Mouse (Mus musculus): ENCODE measurements around the gene Tmprss3. TPM values are rescaled to one million over a fixed set of nuclear protein-coding genes. Genes with fewer than 3 reads are reported as not detected.
A peak's percentile ranks its signal among the peaks of the same experiment; 100 is the strongest.

Gene Tmprss3
- polyA plus RNA-seq, 1 experiment from 2014 or later, result not detected

DNA sequence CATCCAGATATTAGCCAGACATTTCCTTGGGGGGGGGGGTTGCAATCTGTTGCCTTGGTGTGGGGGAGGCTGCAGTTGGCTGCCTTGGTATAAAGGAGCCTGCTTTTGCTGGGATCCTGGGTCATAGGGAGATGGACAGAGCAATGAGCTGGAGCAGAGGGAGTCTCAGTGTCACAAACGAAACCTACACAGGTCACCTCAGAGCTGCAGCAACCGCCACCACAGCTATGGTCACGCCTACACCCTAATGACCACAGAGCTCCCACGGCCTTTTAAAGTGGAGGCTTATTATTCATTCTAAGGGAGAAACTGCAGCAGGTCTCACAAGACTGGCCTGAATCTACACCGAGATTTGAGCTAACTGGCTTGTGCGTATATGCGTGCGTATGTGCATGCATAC lies 7.0 kb downstream of the Tmprss3 start:
- Histone ChIP-seq H3K36me3 (replicated peaks; ENCODE audit: control insufficient read depth, insufficient read depth, low read depth, low read length) (no peaks in the 10 kb centered on the region), H3K4me1 (ENCODE audit: control insufficient read depth, insufficient read depth, low read length) (no peaks in the 10 kb centered on the region), H3K27ac (replicated peaks; ENCODE audit: low read depth, low read length) (no peak overlapping the region), H3K27me3 (ENCODE audit: control insufficient read depth, insufficient read depth, low read length) (no peaks in the 10 kb centered on the region), H3K4me3 (ENCODE audit: low read depth, low read length) (no peak overlapping the region), H3K4me2 (ENCODE audit: low read depth, low read length) (no peak overlapping the region), H3K9ac (replicated peaks; ENCODE audit: low read length) (no peak overlapping the region), H3K9me3 (replicated peaks; ENCODE audit: control insufficient read depth, low read length) (no peaks in the 10 kb centered on the region)
- ATAC-seq (replicated peaks; ENCODE audit: insufficient number of reproducible peaks, low FRiP score, low TSS enrichment, low read depth) (no peak), DNase-seq (ENCODE audit: low spot score) (no peak)
- 79% methylated on average over 8 of the region's 8 CpGs for WGBS

DNA sequence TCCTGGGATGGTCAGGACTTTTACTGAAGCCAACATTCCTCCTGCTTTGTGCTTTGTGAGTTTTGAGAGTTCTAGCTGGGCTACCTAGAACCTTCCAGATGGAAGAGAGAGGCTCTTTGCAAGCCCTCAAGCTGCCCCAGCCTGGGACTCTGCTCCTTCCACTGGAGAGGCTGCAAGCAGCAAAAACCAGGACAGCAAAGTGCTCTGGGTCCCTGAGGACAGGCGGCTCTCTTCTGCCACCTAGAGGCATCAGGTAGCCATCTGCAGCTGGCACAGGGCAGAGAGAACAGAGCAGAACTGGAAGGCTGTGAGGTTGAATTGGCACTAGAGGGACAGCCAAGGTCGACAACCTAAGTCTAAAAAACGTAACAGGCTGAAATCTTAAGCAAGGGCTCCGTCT lies 11.4 kb downstream of the Tmprss3 start:
- ATAC-seq (replicated peaks; ENCODE audit: insufficient number of reproducible peaks, low FRiP score, low TSS enrichment, low read depth), result no peak
- H3K36me3 ChIP-seq (replicated peaks; ENCODE audit: control insufficient read depth, insufficient read depth, low read depth, low read length), result no peaks in the 10 kb centered on the region

DNA sequence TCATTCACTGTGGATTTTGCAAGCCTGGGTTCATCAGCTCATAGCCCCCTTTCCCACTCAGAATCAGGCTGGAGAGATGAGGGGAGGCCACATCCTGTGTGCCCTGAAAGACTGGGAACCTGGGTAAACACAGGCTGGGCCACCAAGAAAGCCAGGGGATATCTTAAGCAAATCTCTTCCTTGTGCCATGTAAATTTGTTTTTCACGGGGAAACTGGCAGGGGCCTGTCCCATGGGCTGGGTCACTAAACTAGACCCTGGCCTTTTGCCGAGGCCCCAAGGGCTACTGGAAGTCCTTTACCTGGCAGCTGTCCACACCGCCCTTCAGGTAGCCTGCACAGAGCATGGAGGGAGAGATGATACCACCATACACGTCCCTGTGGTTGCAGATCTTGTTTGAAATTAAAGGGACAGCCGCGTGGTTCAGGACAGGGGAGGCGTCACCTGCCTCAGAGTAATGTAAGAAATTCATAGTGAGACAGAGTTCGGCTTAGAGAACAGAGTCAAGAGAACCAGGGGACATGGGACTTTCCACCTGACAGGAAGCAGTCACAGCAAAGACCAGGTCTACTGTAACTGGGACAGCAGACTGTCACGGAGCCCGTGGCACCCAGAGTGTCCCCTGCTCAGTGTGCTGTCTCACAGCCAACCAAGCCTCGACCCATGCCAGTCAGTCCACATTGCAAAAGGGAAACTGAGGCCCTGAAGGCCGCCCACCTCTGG lies 14.3 kb downstream of the Tmprss3 start:
- H3K36me3 ChIP-seq (replicated peaks; ENCODE audit: control insufficient read depth, insufficient read depth, low read depth, low read length), result no peaks in the 10 kb centered on the region
- H3K27ac ChIP-seq (replicated peaks; ENCODE audit: low read depth, low read length), result no peak overlapping the region
- H3K9me3 ChIP-seq (replicated peaks; ENCODE audit: control insufficient read depth, low read length), result no peaks in the 10 kb centered on the region
- no peak overlapping the region for H3K4me2 ChIP-seq (ENCODE audit: low read depth, low read length)
- no peak for DNase-seq (ENCODE audit: low spot score)
- no peaks in the 10 kb centered on the region for H3K27me3 ChIP-seq (ENCODE audit: control insufficient read depth, insufficient read depth, low read length)
- H3K9ac ChIP-seq (replicated peaks; ENCODE audit: low read length), result no peak overlapping the region
- ATAC-seq (replicated peaks; ENCODE audit: insufficient number of reproducible peaks, low FRiP score, low TSS enrichment, low read depth), result no peak
- no peaks in the 10 kb centered on the region for H3K4me1 ChIP-seq (ENCODE audit: control insufficient read depth, insufficient read depth, low read length)
- 77% methylated on average over 12 of the region's 12 CpGs for WGBS
- no peak overlapping the region for H3K4me3 ChIP-seq (ENCODE audit: low read depth, low read length)

More for the DNA sequence above, 11.4 kb downstream of the Tmprss3 start:
- Histone ChIP-seq H3K4me1 (ENCODE audit: control insufficient read depth, insufficient read depth, low read length) (no peaks in the 10 kb centered on the region), H3K9me3 (replicated peaks; ENCODE audit: control insufficient read depth, low read length) (no peaks in the 10 kb centered on the region), H3K27ac (replicated peaks; ENCODE audit: low read depth, low read length) (no peak overlapping the region), H3K4me2 (ENCODE audit: low read depth, low read length) (no peak overlapping the region), H3K9ac (replicated peaks; ENCODE audit: low read length) (no peak overlapping the region), H3K27me3 (ENCODE audit: control insufficient read depth, insufficient read depth, low read length) (no peaks in the 10 kb centered on the region), H3K4me3 (ENCODE audit: low read depth, low read length) (no peak overlapping the region)
- peak; percentile 78 for DNase-seq (ENCODE audit: low spot score)
- WGBS, result 25% methylated on average over 4 of the region's 4 CpGs

DNA sequence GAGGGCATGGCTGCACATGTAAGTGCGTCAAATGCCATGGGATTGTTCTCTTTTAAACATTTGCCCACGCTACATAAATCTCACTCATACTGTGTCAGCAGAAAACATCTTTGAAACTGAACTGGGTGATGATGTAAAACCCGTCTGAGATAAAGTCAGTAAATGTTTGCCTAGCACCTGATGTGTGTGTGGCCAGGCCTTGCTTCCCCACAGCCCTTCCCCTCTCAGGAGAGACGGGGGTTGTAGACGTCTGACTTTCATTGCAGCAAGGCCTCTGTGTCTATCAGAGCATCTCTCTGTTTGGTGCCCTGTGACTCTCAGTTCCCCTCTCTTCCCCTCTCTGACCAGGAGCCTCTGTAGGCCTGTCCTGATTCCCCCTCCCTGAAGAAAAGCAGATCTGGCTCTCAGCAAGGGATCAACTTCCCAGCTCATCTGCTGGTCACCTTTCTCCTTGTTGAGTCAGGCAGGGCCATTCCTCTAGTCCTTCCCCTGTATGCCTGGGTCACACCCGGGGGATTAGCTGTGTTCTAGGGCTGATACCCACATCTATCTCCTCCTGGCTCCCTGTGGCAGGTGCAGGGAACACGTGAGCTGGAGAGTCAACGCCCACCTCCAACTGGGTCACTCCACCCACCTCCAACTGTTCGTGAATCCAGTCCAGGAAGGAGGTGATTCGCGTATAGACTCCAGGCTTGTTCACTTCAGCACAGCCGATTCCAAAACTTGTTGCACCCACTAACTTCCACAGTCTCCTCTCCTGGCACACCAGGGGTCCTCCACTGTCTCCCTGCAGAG lies 15.4 kb downstream of the Tmprss3 start:
- Histone ChIP-seq H3K4me1 (ENCODE audit: control insufficient read depth, insufficient read depth, low read length) (no peaks in the 10 kb centered on the region), H3K9me3 (replicated peaks; ENCODE audit: control insufficient read depth, low read length) (no peaks in the 10 kb centered on the region), H3K9ac (replicated peaks; ENCODE audit: low read length) (no peak overlapping the region), H3K4me2 (ENCODE audit: low read depth, low read length) (no peak overlapping the region), H3K27me3 (ENCODE audit: control insufficient read depth, insufficient read depth, low read length) (no peaks in the 10 kb centered on the region), H3K4me3 (ENCODE audit: low read depth, low read length) (no peak overlapping the region), H3K27ac (replicated peaks; ENCODE audit: low read depth, low read length) (no peak overlapping the region), H3K36me3 (replicated peaks; ENCODE audit: control insufficient read depth, insufficient read depth, low read depth, low read length) (no peaks in the 10 kb centered on the region)
- WGBS, result 71% methylated on average over 12 of the region's 12 CpGs
- DNase-seq (ENCODE audit: low spot score) (no peak), ATAC-seq (replicated peaks; ENCODE audit: insufficient number of reproducible peaks, low FRiP score, low TSS enrichment, low read depth) (no peak)

DNA sequence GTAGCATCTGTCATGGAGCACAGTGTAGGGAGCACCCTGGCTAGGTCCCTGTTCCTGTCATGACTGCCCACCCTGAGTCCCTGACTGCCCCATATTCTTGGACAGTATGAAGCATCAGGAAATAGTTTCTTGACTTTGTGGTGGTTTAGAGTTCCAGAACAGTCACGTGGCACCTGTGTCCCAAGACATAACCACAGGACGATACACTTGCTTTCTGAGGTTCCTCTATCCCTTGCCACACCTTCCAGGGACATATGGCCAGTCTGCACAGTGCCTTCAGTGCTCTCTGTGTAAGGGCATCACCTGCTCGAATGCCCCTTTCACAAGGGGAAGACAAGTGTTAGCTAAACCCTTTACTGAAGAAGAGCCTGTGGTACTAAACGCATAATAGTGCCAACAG lies 17.3 kb downstream of the Tmprss3 start:
- no peaks in the 10 kb centered on the region for H3K36me3 ChIP-seq (replicated peaks; ENCODE audit: control insufficient read depth, insufficient read depth, low read depth, low read length)
- no peak overlapping the region for H3K9ac ChIP-seq (replicated peaks; ENCODE audit: low read length)
- H3K4me2 ChIP-seq (ENCODE audit: low read depth, low read length), result no peak overlapping the region
- no peaks in the 10 kb centered on the region for H3K9me3 ChIP-seq (replicated peaks; ENCODE audit: control insufficient read depth, low read length)
- no peaks in the 10 kb centered on the region for H3K4me1 ChIP-seq (ENCODE audit: control insufficient read depth, insufficient read depth, low read length)
- WGBS, result 83% methylated on average over 4 of the region's 4 CpGs
- ATAC-seq (replicated peaks; ENCODE audit: insufficient number of reproducible peaks, low FRiP score, low TSS enrichment, low read depth), result no peak
- H3K27ac ChIP-seq (replicated peaks; ENCODE audit: low read depth, low read length), result no peak overlapping the region
- no peak overlapping the region for H3K4me3 ChIP-seq (ENCODE audit: low read depth, low read length)
- no peak for DNase-seq (ENCODE audit: low spot score)
- no peaks in the 10 kb centered on the region for H3K27me3 ChIP-seq (ENCODE audit: control insufficient read depth, insufficient read depth, low read length)

DNA sequence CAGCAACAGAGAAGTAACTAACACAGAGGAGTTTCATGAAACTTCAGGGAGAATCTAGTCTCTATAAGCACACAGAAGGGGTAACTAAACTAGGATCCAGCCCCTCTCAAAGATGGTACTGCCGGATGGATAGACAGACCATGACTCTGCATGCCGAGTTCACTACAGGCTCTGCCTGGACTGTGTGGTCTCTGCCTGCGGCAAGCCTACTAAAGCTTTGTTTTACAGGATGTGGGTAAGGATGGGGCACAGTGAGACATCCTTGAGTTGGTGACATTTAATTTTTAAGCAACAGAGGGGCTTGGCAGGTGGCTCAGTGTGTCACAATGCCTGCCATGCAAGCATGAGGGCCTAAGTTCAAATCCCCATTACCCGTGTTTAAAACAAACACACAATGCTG lies 22.5 kb downstream of the Tmprss3 start:
- Histone ChIP-seq H3K9ac (replicated peaks; ENCODE audit: low read length) (no peak overlapping the region), H3K27ac (replicated peaks; ENCODE audit: low read depth, low read length) (no peak overlapping the region), H3K27me3 (ENCODE audit: control insufficient read depth, insufficient read depth, low read length) (no peaks in the 10 kb centered on the region), H3K4me2 (ENCODE audit: low read depth, low read length) (no peak overlapping the region), H3K4me3 (ENCODE audit: low read depth, low read length) (no peak overlapping the region), H3K9me3 (replicated peaks; ENCODE audit: control insufficient read depth, low read length) (no peaks in the 10 kb centered on the region), H3K36me3 (replicated peaks; ENCODE audit: control insufficient read depth, insufficient read depth, low read depth, low read length) (no peaks in the 10 kb centered on the region), H3K4me1 (ENCODE audit: control insufficient read depth, insufficient read depth, low read length) (no peaks in the 10 kb centered on the region)
- ATAC-seq (replicated peaks; ENCODE audit: insufficient number of reproducible peaks, low FRiP score, low TSS enrichment, low read depth), result no peak
- no peak for DNase-seq (ENCODE audit: low spot score)
- WGBS, result 91% methylated on average over 4 of the region's 4 CpGs

DNA sequence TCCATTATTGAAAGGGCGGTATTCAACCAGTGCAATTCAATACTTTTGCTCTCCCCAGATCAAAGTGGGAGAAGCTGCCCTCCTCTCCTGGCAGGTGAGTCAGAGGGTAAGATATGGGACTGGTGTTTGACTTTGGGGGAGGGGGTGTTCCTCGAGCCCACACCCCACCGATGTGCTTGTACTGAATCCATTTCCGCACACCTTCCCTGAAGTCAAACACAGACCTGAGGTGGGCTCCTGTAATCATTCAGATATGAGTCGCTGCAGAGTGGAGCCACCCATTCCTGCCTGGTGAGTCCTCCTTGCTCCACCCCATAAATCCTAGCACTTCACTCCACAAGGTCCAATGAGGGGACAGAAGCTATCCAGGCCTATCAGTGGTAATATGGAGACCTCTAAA lies 29.0 kb downstream of the Tmprss3 start:
- DNase-seq (ENCODE audit: low spot score), result no peak
- Histone ChIP-seq H3K9me3 (replicated peaks; ENCODE audit: control insufficient read depth, low read length) (no peaks in the 10 kb centered on the region), H3K36me3 (replicated peaks; ENCODE audit: control insufficient read depth, insufficient read depth, low read depth, low read length) (no peaks in the 10 kb centered on the region), H3K4me1 (ENCODE audit: control insufficient read depth, insufficient read depth, low read length) (no peaks in the 10 kb centered on the region), H3K9ac (replicated peaks; ENCODE audit: low read length) (no peak overlapping the region), H3K27me3 (ENCODE audit: control insufficient read depth, insufficient read depth, low read length) (no peaks in the 10 kb centered on the region), H3K4me3 (ENCODE audit: low read depth, low read length) (no peak overlapping the region), H3K4me2 (ENCODE audit: low read depth, low read length) (no peak overlapping the region), H3K27ac (replicated peaks; ENCODE audit: low read depth, low read length) (no peak overlapping the region)
- WGBS, result 80% methylated on average over 5 of the region's 5 CpGs
- ATAC-seq (replicated peaks; ENCODE audit: insufficient number of reproducible peaks, low FRiP score, low TSS enrichment, low read depth), result no peak

DNA sequence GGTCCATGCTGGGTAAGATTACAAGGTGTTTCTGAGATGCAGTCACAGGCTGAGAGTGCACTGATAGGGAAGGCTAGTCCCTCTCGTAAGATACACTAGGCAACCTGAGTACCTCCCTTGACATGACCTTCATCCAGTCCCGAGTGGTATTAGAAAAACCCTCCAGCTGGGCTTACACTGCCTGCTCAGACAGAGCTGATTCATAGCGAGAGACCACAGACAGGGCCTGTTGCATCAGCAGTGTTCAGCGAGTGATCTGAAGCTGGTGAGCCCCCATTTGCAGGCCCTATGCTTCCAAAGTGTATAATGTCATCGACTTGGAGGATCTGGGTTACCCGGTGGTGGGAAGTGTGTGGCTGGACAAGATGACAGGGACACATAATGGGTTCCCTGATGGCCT lies 33.6 kb downstream of the Tmprss3 start, which contains the start of gene Tff1:
Gene Tff1, minus strand, starts transcription at position 151 of the 400 bp plus-strand sequence.
- WGBS, result 87% methylated on average over 6 of the region's 6 CpGs
- H3K27me3 ChIP-seq (ENCODE audit: control insufficient read depth, insufficient read depth, low read length), result no peaks in the 10 kb centered on the region
- no peak for DNase-seq (ENCODE audit: low spot score)
- no peak within 1 kb of the TSS for H3K4me3 ChIP-seq (ENCODE audit: low read depth, low read length)
- H3K4me1 ChIP-seq (ENCODE audit: control insufficient read depth, insufficient read depth, low read length), result no peaks in the 10 kb centered on the region
- no peak within 1 kb of the TSS for H3K27ac ChIP-seq (replicated peaks; ENCODE audit: low read depth, low read length)
- ATAC-seq (replicated peaks; ENCODE audit: insufficient number of reproducible peaks, low FRiP score, low TSS enrichment, low read depth), result no peak
- H3K9me3 ChIP-seq (replicated peaks; ENCODE audit: control insufficient read depth, low read length), result no peaks in the 10 kb centered on the region
- no peaks in the 10 kb centered on the region for H3K36me3 ChIP-seq (replicated peaks; ENCODE audit: control insufficient read depth, insufficient read depth, low read depth, low read length)
- no peak within 1 kb of the TSS for H3K9ac ChIP-seq (replicated peaks; ENCODE audit: low read length)
- H3K4me2 ChIP-seq (ENCODE audit: low read depth, low read length), result no peak within 1 kb of the TSS
